Mouse (Mus musculus) erythroblast, adult 5-6 weeks (primary cell): ENCODE data around the gene Csmd2. TPM values are rescaled to one million over a fixed set of nuclear protein-coding genes. Genes with fewer than 3 reads are reported as not detected.

Experiments used
- ATAC-seq: replicated peaks from 2 replicates; pipeline ENCODE4 v1.8.0; 2016; ENCODE audit warnings: moderate number of reproducible peaks, mild to moderate bottlenecking, moderate TSS enrichment, inconsistent platforms; ENCODE audit not compliant: poor library complexity, low FRiP score, severe bottlenecking
- total RNA-seq, 2 experiments: library from RNA; stranded (forward) in 1 of 2; stranded (reverse) in 1 of 2; fragments of 150-400 nt in 1 of 2; fragments of 200-764, 138-1000 nt in 1 of 2; gene quantifications; 2 replicates each; pipeline versions ENCODE4 v1.2.3 to v1.2.4; 2015 to 2017; ENCODE audit warnings: low replicate concordance in 2 of 2

Csmd2 gene
- total RNA-seq (2015; ENCODE audit: low replicate concordance) (not detected in 2 replicates), total RNA-seq (2017; ENCODE audit: low replicate concordance) (not detected in 2 replicates)

- ATAC-seq: no peak
Observed at GRCm38 (mm10) chr4:127987784-127988455, at the start of gene Csmd2. TSS of gene Csmd2 (plus strand) at chr4:127987857.

- ATAC-seq: no peak
Observed at GRCm38 (mm10) chr4:127947696-127948095, 40.0 kb upstream of the Csmd2 start.

- no peak for ATAC-seq
Observed at GRCm38 (mm10) chr4:127953006-127953710, 34.5 kb upstream of the Csmd2 start.

- no peak for ATAC-seq
Observed at GRCm38 (mm10) chr4:127969101-127969500, 18.6 kb upstream of the Csmd2 start.

- no peak for ATAC-seq
Observed at GRCm38 (mm10) chr4:127970018-127970421, 17.6 kb upstream of the Csmd2 start.

- ATAC-seq: no peak
Observed at GRCm38 (mm10) chr4:127970901-127971868, 16.5 kb upstream of the Csmd2 start, which contains the start of gene CK137956. TSS of gene CK137956 (minus strand) at chr4:127970951.

- ATAC-seq: no peak
Observed at GRCm38 (mm10) chr4:127972976-127973375, 14.7 kb upstream of the Csmd2 start.

GRCm38 (mm10) chr4:127981125-127981524 lies 6.5 kb upstream of the Csmd2 start:
- no peak for ATAC-seq

GRCm38 (mm10) chr4:127984426-127984825 lies 3.2 kb upstream of the Csmd2 start:
- no peak for ATAC-seq

- ATAC-seq: no peak
Observed at GRCm38 (mm10) chr4:127985874-127986273, 1.8 kb upstream of the Csmd2 start.

- no peak for ATAC-seq
Observed at GRCm38 (mm10) chr4:127986491-127987075, 1.1 kb upstream of the Csmd2 start.

GRCm38 (mm10) chr4:127987270-127987669 lies 387 bp upstream of the Csmd2 start:
- ATAC-seq: no peak

GRCm38 (mm10) chr4:127988526-127989180 lies 996 bp downstream of the Csmd2 start:
- ATAC-seq: no peak

- ATAC-seq: no peak
Observed at GRCm38 (mm10) chr4:127989347-127989995, 1.8 kb downstream of the Csmd2 start.

GRCm38 (mm10) chr4:127999281-127999680 lies 11.6 kb downstream of the Csmd2 start:
- no peak for ATAC-seq

GRCm38 (mm10) chr4:128002638-128003101 lies 15.0 kb downstream of the Csmd2 start:
- ATAC-seq: no peak

- ATAC-seq: no peak
Observed at GRCm38 (mm10) chr4:128004797-128005452, 17.3 kb downstream of the Csmd2 start.

GRCm38 (mm10) chr4:128019465-128019864 lies 31.8 kb downstream of the Csmd2 start:
- ATAC-seq: no peak
